Mouse (Mus musculus) heart, postnatal 0 days (tissue): ENCODE measurements at regions not wholly inside any gene's neighbourhood (a gene's known extent, or its start where the extent isn't known, plus 50 kb on each side); places are given as distances from the start of the nearest gene placed in this dataset.

Source experiments
- CTCF ChIP-seq: IDR thresholded peaks from 2 replicates; pipeline ENCODE4 v1.5.1; 2016; ENCODE audit warnings: antibody characterized with exemption, control low read depth, low read depth
- EP300 ChIP-seq: IDR thresholded peaks from 2 replicates; pipeline ENCODE4 v1.6.1; 2016; ENCODE audit warnings: antibody characterized with exemption, low read depth

DNA sequence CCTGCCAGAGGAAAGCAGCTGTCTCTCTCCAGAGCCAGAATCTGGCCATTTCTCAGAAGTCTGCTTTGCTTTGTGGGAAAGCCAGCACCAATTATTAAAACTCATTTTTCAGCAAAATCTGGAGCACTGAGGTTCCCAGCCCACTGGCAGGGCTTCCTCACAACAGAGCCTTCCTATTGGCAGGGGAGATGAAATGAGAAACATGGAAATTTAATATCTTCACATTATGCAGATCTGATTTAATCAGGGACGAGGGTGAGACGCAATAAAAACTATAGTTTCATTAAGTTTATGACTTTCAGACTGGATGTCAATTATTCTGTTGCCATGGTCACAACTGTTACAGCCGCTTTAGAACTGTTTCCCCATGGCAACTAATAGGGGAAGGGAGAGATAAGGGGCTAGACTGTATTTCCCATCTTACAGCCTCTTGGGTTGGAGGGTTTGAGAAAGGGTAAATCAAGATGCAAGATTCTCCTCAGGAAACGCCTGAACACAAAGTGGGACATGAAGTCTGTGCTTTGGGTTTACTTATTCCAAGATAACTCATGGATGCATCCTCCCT lies 154.4 kb upstream of the Shisa6 start:
- TF ChIP-seq CTCF (no peak), EP300 (no peak)
